Mouse (Mus musculus) G1E (cell line): ENCODE measurements around the gene Mrpl37. TPM values are rescaled to one million over a fixed set of nuclear protein-coding genes. Genes with fewer than 3 reads are reported as not detected.

Experiments used
- ATAC-seq: 2 replicates; pipeline ENCODE4 v1.8.0; 2016; ENCODE audit warnings: mild to moderate bottlenecking; ENCODE audit not compliant: insufficient number of reproducible peaks, poor library complexity, low FRiP score, severe bottlenecking; ENCODE audit errors: extremely low read depth
- DNase-seq: peaks from one replicate; pipeline ENCODE4 v3.0.0; 2012; ENCODE audit warnings: low spot score
- H3K27me3 ChIP-seq: 2 replicates; pipeline ENCODE4 v1.6.1; 2012; ENCODE audit warnings: mild to moderate bottlenecking, low read length, inconsistent platforms; ENCODE audit not compliant: insufficient read depth
- H3K36me3 ChIP-seq: replicated peaks from 2 replicates; pipeline ENCODE3; 2012; ENCODE audit warnings: mild to moderate bottlenecking, inconsistent platforms
- H3K4me1 ChIP-seq: 2 replicates; pipeline ENCODE4 v1.6.1; 2012; ENCODE audit warnings: low read depth, low read length, inconsistent platforms, mixed read lengths; ENCODE audit not compliant: insufficient read depth
- H3K4me3 ChIP-seq: 2 replicates; pipeline ENCODE4 v1.5.1; 2012; ENCODE audit warnings: low read depth, mild to moderate bottlenecking, inconsistent platforms, low read length, moderate library complexity, mixed read lengths
- H3K9me3 ChIP-seq: replicated peaks from 2 replicates; pipeline ENCODE4 v1.6.1; 2012; ENCODE audit warnings: inconsistent platforms
- CTCF ChIP-seq: IDR thresholded peaks from 2 replicates; pipeline ENCODE4 v1.5.1; 2012; ENCODE audit warnings: low read depth, low read length, inconsistent platforms, mixed read lengths
- GATA1 ChIP-seq: IDR thresholded peaks from 2 replicates; pipeline ENCODE4 v1.6.1; 2012; ENCODE audit warnings: borderline replicate concordance, low read length, inconsistent platforms, mixed read lengths
- GATA2 ChIP-seq: IDR thresholded peaks from 2 replicates; pipeline ENCODE4 v1.6.1; 2012; ENCODE audit warnings: low read depth, low read length, inconsistent platforms, borderline replicate concordance
- POLR2AphosphoS5 ChIP-seq: IDR thresholded peaks from 2 replicates; pipeline ENCODE4 v1.6.1; 2012; ENCODE audit warnings: low read depth, low read length, inconsistent platforms; ENCODE audit not compliant: insufficient replicate concordance
- TAL1 ChIP-seq: conservative IDR thresholded peaks from 2 replicates; pipeline ENCODE4 v1.6.1; 2012; ENCODE audit warnings: low read depth, low read length, inconsistent platforms, mixed read lengths
- polyA plus RNA-seq: library from polyadenylated mRNA; stranded (reverse); fragments of >175 nt; gene quantifications from 2 replicates; pipeline ENCODE4 v1.2.3, GENCODE M21; 2012
- total RNA-seq, 2 experiments: library from RNA; stranded (forward) in 1 of 2; stranded (reverse) in 1 of 2; fragments of 200-1000 nt in 1 of 2; fragments of >200 nt in 1 of 2; fragmentation: Nextera tagmentation in 1 of 2; gene quantifications; 2 replicates each; pipeline ENCODE4 v1.2.3; 2014 to 2017

The Mrpl37 gene
- total and polyA plus RNA-seq, 3 experiments, result 41.0 to 95.0 (median 50.4) TPM

DNA sequence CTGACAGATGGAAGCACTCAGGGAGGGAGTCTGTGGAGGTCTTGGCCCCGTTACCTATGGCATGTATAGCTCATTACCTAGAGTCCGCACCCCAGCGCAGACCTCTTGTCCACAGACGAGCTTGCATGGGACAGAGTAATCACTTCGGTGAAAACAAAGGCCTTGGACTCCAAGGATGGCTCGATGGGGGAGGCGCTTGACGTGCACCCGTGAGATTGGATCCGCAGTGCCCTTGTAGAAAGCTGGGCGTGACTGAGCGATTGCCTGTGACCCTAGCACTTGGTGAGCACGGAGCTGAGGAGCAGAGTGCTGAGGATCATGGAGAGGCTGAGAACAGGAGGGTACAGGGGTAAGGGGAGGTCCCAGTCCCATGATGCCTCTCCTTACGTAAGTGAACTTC, 25.0 kb upstream of the Mrpl37 start:
- H3K9me3 ChIP-seq, result no peaks in the 10 kb centered on the region
- no peak overlapping the region for H3K4me3 ChIP-seq
- no peaks in the 10 kb centered on the region for H3K36me3 ChIP-seq
- H3K27me3 ChIP-seq, result peaks cover 59% of the 10 kb centered on the region
- ATAC-seq, result no peak
- DNase-seq, result no peak
- TF ChIP-seq GATA1 (no peak), POLR2AphosphoS5 (no peak), GATA2 (no peak), CTCF (no peak), TAL1 (no peak)
- no peaks in the 10 kb centered on the region for H3K4me1 ChIP-seq

DNA sequence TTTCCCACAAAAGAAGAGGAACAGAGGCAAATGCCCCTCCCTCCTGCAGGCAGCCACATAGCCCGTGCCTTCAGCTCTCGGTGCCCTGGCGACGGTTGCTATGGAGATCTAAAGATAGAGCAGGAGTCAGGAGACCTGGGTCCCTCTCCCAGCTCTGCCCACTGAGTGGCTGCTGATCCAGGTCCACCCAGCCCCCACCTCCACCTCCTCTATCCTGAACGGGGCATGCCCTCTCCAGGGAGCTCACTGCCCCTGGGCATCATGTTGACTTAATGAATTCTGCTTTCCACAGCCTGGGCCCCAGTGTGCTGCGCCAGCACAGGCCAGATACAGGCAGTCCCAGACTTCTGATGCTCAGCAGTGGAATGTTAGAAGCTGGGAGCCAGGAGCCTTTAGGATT, 18.2 kb upstream of the Mrpl37 start:
- ATAC-seq (no peak), DNase-seq (no peak)
- Histone ChIP-seq H3K27me3 (peaks cover 52% of the 10 kb centered on the region), H3K4me1 (no peaks in the 10 kb centered on the region), H3K4me3 (no peak overlapping the region), H3K36me3 (peaks cover 6% of the 10 kb centered on the region), H3K9me3 (no peaks in the 10 kb centered on the region)
- TF ChIP-seq GATA2 (no peak), POLR2AphosphoS5 (no peak)

DNA sequence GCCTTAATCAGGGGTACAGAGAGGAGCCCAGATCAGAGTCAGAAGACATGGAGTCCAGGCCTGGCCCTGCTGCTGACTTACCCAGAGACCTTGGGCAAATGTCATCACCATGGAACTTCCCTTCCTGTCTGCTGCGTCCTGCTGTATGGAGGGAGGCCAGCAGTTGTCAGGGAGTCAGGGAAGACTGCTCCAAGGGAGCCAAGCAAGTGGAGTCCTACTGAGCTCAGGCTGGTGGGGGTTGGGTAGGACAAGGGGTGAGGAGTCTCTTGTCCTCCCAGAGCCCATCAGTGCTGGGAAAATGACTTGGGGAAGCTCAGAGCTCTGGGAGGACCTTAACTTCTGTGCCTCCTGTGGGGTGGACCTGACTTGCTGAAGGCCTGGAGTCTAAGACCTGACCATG, 17.7 kb upstream of the Mrpl37 start:
- Histone ChIP-seq H3K27me3 (peaks cover 47% of the 10 kb centered on the region), H3K4me1 (no peaks in the 10 kb centered on the region), H3K36me3 (peaks cover 6% of the 10 kb centered on the region), H3K4me3 (no peak overlapping the region), H3K9me3 (no peaks in the 10 kb centered on the region)
- ATAC-seq (no peak), DNase-seq (no peak)
- TF ChIP-seq GATA1, result no peak
- TF ChIP-seq TAL1, result no peak
- no peak for TF ChIP-seq CTCF
- TF ChIP-seq POLR2AphosphoS5, result no peak
- no peak for TF ChIP-seq GATA2

DNA sequence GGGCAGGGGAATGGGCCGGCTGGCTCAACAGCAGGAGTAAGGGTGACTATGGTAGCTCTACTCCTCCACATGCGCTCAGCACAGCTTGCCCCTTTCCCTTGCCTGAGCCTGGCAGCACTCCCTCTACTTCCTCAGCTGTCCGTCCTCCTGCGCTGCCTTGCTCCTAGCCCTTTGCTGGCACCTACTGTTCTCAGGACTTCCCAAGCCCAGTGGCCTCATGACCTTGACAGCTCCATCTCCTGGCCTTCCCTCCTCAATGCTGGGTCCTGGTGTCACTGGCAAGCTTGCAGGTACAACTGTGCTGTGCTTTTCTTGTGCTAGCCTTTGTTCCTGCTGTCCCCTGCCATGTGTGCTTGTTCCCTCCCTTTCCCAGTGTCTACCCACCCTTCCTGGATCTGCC, 16.5 kb upstream of the Mrpl37 start:
- Histone ChIP-seq H3K36me3 (peaks cover 8% of the 10 kb centered on the region), H3K4me3 (no peak overlapping the region), H3K27me3 (peaks cover 36% of the 10 kb centered on the region), H3K4me1 (no peaks in the 10 kb centered on the region), H3K9me3 (no peaks in the 10 kb centered on the region)
- ATAC-seq (no peak), DNase-seq (no peak)
- TF ChIP-seq GATA2, result no peak
- no peak for TF ChIP-seq POLR2AphosphoS5
- no peak for TF ChIP-seq GATA1

DNA sequence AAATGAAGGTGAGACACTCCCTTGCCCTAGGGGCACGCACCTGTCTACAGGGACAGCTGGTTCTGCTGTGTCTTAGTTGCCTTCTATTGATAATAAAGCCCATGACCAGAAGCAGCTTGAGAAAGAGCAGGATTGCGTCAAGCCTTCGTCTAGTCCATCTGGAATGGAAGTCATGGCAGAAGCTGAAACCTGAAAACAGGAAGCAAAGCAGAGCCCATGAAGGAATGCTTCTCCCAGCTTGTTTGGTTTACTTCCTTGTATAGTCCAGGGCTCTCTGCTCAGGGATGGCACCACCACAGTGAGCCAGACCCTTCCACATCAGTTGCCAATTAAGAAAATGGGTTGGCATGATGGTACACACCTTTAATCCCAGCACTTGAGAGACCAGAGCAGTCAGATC, 15.5 kb upstream of the Mrpl37 start:
- no peaks in the 10 kb centered on the region for H3K4me1 ChIP-seq
- H3K27me3 ChIP-seq, result peaks cover 31% of the 10 kb centered on the region
- DNase-seq (no peak), ATAC-seq (no peak)
- H3K9me3 ChIP-seq, result no peaks in the 10 kb centered on the region
- no peak overlapping the region for H3K4me3 ChIP-seq
- peaks cover 10% of the 10 kb centered on the region for H3K36me3 ChIP-seq
- no peak for TF ChIP-seq GATA1
- TF ChIP-seq TAL1, result no peak
- no peak for TF ChIP-seq POLR2AphosphoS5
- TF ChIP-seq CTCF, result no peak
- no peak for TF ChIP-seq GATA2

DNA sequence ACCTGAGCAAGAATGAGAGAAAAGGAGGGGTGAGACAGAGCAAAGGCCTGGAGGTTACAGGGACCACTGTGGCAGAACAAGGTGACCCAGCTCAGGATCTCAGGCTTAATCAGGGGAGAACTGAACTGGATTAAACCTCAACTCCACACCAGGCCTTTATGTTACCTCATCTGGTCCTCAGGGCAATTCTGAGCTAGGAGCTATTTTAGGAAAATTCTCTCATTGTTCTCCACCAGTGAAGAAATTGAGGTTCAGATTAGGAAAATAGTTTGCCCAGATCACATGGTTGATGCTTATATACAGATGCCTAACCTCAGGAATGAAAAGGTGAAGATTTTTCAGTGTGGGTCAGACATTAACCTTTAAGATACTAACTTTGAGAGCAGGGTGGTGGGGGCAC, 13.0 kb upstream of the Mrpl37 start:
- Histone ChIP-seq H3K27me3 (peaks cover 18% of the 10 kb centered on the region; the same call in 1 of the 2 replicates), H3K36me3 (peaks cover 17% of the 10 kb centered on the region), H3K9me3 (no peaks in the 10 kb centered on the region), H3K4me3 (no peak overlapping the region), H3K4me1 (no peaks in the 10 kb centered on the region)
- no peak for DNase-seq
- ATAC-seq, result no peak
- TF ChIP-seq TAL1 (no peak), CTCF (no peak), GATA2 (no peak), GATA1 (no peak), POLR2AphosphoS5 (no peak)

DNA sequence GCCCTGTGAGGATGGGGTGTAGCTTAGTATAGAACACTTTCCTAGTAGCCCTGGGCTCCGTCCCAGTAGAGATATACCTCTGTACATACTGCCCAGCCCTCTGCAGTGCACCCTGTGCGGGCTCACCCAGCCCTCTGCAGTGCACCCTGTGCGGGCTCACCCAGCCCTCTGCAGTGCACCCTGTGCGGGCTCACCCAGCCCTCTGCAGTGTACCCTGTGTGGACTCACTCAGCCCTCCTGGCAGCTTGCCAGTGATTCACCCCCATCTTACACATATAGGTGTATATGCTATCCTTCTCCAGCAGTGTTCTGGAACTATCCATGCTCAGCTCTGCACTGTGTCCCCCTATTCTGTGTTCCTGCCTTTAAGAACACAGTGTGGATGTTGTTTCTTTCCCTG, 12.2 kb upstream of the Mrpl37 start:
- no peak overlapping the region for H3K4me3 ChIP-seq
- no peak for ATAC-seq

More for the DNA sequence above, 12.2 kb upstream of the Mrpl37 start:
- DNase-seq, result no peak
- Histone ChIP-seq H3K4me1 (no peaks in the 10 kb centered on the region), H3K9me3 (no peaks in the 10 kb centered on the region), H3K36me3 (peaks cover 19% of the 10 kb centered on the region), H3K27me3 (peaks cover 11% of the 10 kb centered on the region; the same call in 1 of the 2 replicates)
- TF ChIP-seq POLR2AphosphoS5 (no peak), GATA2 (no peak), TAL1 (no peak), CTCF (no peak), GATA1 (no peak)
